Mouse (Mus musculus) liver, embryonic 14.5 days (tissue): ENCODE measurements around the gene Pcdh19. TPM values are rescaled to one million over a fixed set of nuclear protein-coding genes. Genes with fewer than 3 reads are reported as not detected.
"Not testable (repeated sequence)": the region's sequence is repeated elsewhere in the genome, so short reads cannot be mapped to it uniquely, and the experiment has no call there.

Experiments used
- ATAC-seq: fragments of 200-750 bp; cut with Nextera tagmentation; 2 replicates; pipeline ENCODE4 v1.8.0; 2017; ENCODE audit warnings: moderate number of reproducible peaks, mild to moderate bottlenecking, moderate library complexity; ENCODE audit not compliant: insufficient read depth
- DNase-seq, 3 experiments: peaks; one replicate each; pipeline ENCODE4 v3.0.0-alpha.2; 2012 to 2013; ENCODE audit warnings: low read depth in 3 of 3, low spot score in 3 of 3
- H3K27ac ChIP-seq: fragments of 300-500 bp; sonication (generic); 2 replicates; pipeline ENCODE4 v1.5.1; 2014; ENCODE audit warnings: moderate library complexity, mild to moderate bottlenecking, control low read depth, inconsistent platforms
- H3K27me3 ChIP-seq: fragments of 300-500 bp; sonication (generic); 2 replicates; pipeline ENCODE4 v1.6.1; 2014; ENCODE audit warnings: mild to moderate bottlenecking, low read length, moderate library complexity; ENCODE audit not compliant: control insufficient read depth, insufficient read depth
- H3K36me3 ChIP-seq: fragments of 300-500 bp; sonication (generic); replicated peaks from 2 replicates; pipeline ENCODE4 v1.6.1; 2014; ENCODE audit warnings: low read depth; ENCODE audit not compliant: control insufficient read depth, insufficient read depth
- H3K4me1 ChIP-seq, 2 experiments: fragments of 200-500 bp in 1 of 2; fragments of 300-500 bp in 1 of 2; sonication (generic) in 1 of 2; replicated peaks; 2 replicates each; pipeline ENCODE4 v1.6.1; 2012 to 2014; ENCODE audit warnings: antibody characterized with exemption in 1 of 2, inconsistent platforms in 1 of 2, low read length in 1 of 2; ENCODE audit not compliant: control insufficient read depth in 2 of 2, insufficient read depth in 2 of 2
- H3K4me2 ChIP-seq: fragments of 300-500 bp; sonication (generic); 2 replicates; pipeline ENCODE4 v1.6.1; 2014; ENCODE audit warnings: low read depth, mild to moderate bottlenecking, control low read depth, moderate library complexity
- H3K4me3 ChIP-seq, 2 experiments: fragments of 200-500 bp in 1 of 2; fragments of 300-500 bp in 1 of 2; sonication (generic) in 1 of 2; 2 replicates each; pipeline ENCODE4 v1.5.1; 2012 to 2014; ENCODE audit warnings: low read depth in 2 of 2, low read length in 2 of 2, mild to moderate bottlenecking in 2 of 2, control low read depth in 1 of 2, inconsistent platforms in 1 of 2, moderate library complexity in 1 of 2; ENCODE audit not compliant: insufficient read depth in 1 of 2
- H3K9ac ChIP-seq: fragments of 300-500 bp; sonication (generic); replicated peaks from 2 replicates; pipeline ENCODE4 v1.6.1; 2014; ENCODE audit warnings: mild to moderate bottlenecking, control low read depth, moderate library complexity
- H3K9me3 ChIP-seq: fragments of 300-500 bp; sonication (generic); 2 replicates; pipeline ENCODE4 v1.6.1; 2016; ENCODE audit warnings: low read length, mixed read lengths; ENCODE audit not compliant: control insufficient read depth
- CTCF ChIP-seq: IDR thresholded peaks from 2 replicates; pipeline ENCODE4 v1.5.1; 2016; ENCODE audit warnings: antibody characterized with exemption, low read depth, control low read depth
- EP300 ChIP-seq: IDR thresholded peaks from 2 replicates; pipeline ENCODE4 v1.6.1; 2016; ENCODE audit warnings: antibody characterized with exemption, low read depth
- WGBS: fragments of 180-500 bp; shearing (Covaris S2); extraction: QIAGEN DNeasy Blood & Tissue Kit; methylation state at CpG from one replicate; pipeline ENCODE4 v1.1.7; 2014; ENCODE audit not compliant: insufficient replicate concordance; 5-methylcytosine and 5-hydroxymethylcytosine counted together
- polyA plus RNA-seq, 2 experiments: library from polyadenylated mRNA; depleted of rRNA in 1 of 2; stranded (reverse) in 1 of 2; unstranded in 1 of 2; fragments of >200 nt; fragmentation: Nextera tagmentation in 1 of 2; extraction: Ambion mirVana in 1 of 2; gene quantifications; 2 replicates each; pipeline versions ENCODE4 v1.2.1 to v1.2.3; 2012 to 2014

The Pcdh19 gene
- polyA plus RNA-seq, 2 experiments, result 0.05 to 0.06 TPM

GRCm38 (mm10) chrX:133702902-133703301 is 14.1 kb upstream of the Pcdh19 start:
- no peaks in the 10 kb centered on the region for H3K9me3 ChIP-seq
- H3K27ac ChIP-seq, result no peak overlapping the region
- TF ChIP-seq EP300, result no peak
- no peak for TF ChIP-seq CTCF
- H3K36me3 ChIP-seq, result no peaks in the 10 kb centered on the region
- DNase-seq (no peak), ATAC-seq (no peak)
- 42% methylated on average over 1 of the region's 1 CpGs for WGBS
- H3K4me3 ChIP-seq, result no peak overlapping the region
- H3K4me2 ChIP-seq, result no peak overlapping the region
- H3K27me3 ChIP-seq, result no peaks in the 10 kb centered on the region
- no peaks in the 10 kb centered on the region for H3K4me1 ChIP-seq
- H3K9ac ChIP-seq, result no peak overlapping the region

DNA sequence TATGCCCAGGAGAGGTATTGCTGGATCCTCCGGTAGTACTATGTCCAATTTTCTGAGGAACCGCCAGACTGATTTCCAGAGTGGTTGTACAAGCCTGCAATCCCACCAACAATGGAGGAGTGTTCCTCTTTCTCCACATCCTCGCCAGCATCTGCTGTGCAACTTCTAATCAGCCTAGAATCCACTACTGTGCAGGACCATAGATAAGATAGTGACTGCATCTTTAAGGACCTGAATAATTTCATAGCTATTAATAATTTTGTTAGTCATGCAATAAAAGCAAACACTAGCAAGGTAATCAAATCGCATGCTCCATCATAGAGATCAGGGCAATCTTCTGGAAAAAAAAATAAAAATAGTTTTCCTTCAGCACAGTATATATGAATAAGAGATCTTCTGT is 9.1 kb upstream of the Pcdh19 start:
- H3K36me3 ChIP-seq, H3K4me2 ChIP-seq, H3K4me1 ChIP-seq, H3K9me3 ChIP-seq, ATAC-seq, H3K27ac ChIP-seq, H3K9ac ChIP-seq, DNase-seq, H3K4me3 ChIP-seq, H3K27me3 ChIP-seq: not testable (repeated sequence)
- 41% methylated on average over 2 of the region's 4 CpGs for WGBS

- H3K36me3 ChIP-seq, result no peaks in the 10 kb centered on the region
- no peaks in the 10 kb centered on the region for H3K4me1 ChIP-seq
- no peak overlapping the region for H3K27ac ChIP-seq
- H3K4me3 ChIP-seq, result no peak overlapping the region
- ATAC-seq (no peak), DNase-seq (no peak)
- WGBS, result 29% methylated on average over 4 of the region's 4 CpGs
- H3K9ac ChIP-seq, result no peak overlapping the region
- no peaks in the 10 kb centered on the region for H3K27me3 ChIP-seq
- no peaks in the 10 kb centered on the region for H3K9me3 ChIP-seq
- TF ChIP-seq EP300 (no peak), CTCF (no peak)
- H3K4me2 ChIP-seq, result no peak overlapping the region
Observed at GRCm38 (mm10) chrX:133696461-133696860, 7.7 kb upstream of the Pcdh19 start.

- ATAC-seq (no peak), DNase-seq (no peak)
- no peak overlapping the region for H3K27ac ChIP-seq
- TF ChIP-seq CTCF (no peak), EP300 (no peak)
- 51% methylated on average over 5 of the region's 5 CpGs for WGBS
- no peak overlapping the region for H3K4me2 ChIP-seq
- H3K9ac ChIP-seq, result no peak overlapping the region
- H3K4me3 ChIP-seq, result no peak overlapping the region
- no peaks in the 10 kb centered on the region for H3K4me1 ChIP-seq
- peaks cover 26% of the 10 kb centered on the region for H3K27me3 ChIP-seq
- H3K36me3 ChIP-seq, result no peaks in the 10 kb centered on the region
- H3K9me3 ChIP-seq, result no peaks in the 10 kb centered on the region
Observed at GRCm38 (mm10) chrX:133693037-133693760, 4.4 kb upstream of the Pcdh19 start.

- no peak overlapping the region for H3K4me3 ChIP-seq
- ATAC-seq (no peak), DNase-seq (no peak)
- H3K9ac ChIP-seq, result no peak overlapping the region
- TF ChIP-seq CTCF (no peak), EP300 (no peak)
- H3K4me2 ChIP-seq, result no peak overlapping the region
- WGBS, result 25% methylated on average over 2 of the region's 2 CpGs
- no peaks in the 10 kb centered on the region for H3K36me3 ChIP-seq
- no peak overlapping the region for H3K27ac ChIP-seq
- H3K9me3 ChIP-seq, result no peaks in the 10 kb centered on the region
- peaks cover 34% of the 10 kb centered on the region for H3K27me3 ChIP-seq
- H3K4me1 ChIP-seq, result no peaks in the 10 kb centered on the region
Observed at GRCm38 (mm10) chrX:133692392-133692790, 3.6 kb upstream of the Pcdh19 start.
